Mouse (Mus musculus) G1E (cell line): ENCODE measurements around the gene Prkcd.

Experiments used
- CTCF ChIP-seq: IDR thresholded peaks from 2 replicates; pipeline ENCODE4 v1.5.1; 2012; ENCODE audit warnings: low read depth, low read length, inconsistent platforms, mixed read lengths
- GATA1 ChIP-seq: IDR thresholded peaks from 2 replicates; pipeline ENCODE4 v1.6.1; 2012; ENCODE audit warnings: borderline replicate concordance, low read length, inconsistent platforms, mixed read lengths
- GATA2 ChIP-seq: IDR thresholded peaks from 2 replicates; pipeline ENCODE4 v1.6.1; 2012; ENCODE audit warnings: low read depth, low read length, inconsistent platforms, borderline replicate concordance
- POLR2AphosphoS5 ChIP-seq: IDR thresholded peaks from 2 replicates; pipeline ENCODE4 v1.6.1; 2012; ENCODE audit warnings: low read depth, low read length, inconsistent platforms; ENCODE audit not compliant: insufficient replicate concordance

DNA sequence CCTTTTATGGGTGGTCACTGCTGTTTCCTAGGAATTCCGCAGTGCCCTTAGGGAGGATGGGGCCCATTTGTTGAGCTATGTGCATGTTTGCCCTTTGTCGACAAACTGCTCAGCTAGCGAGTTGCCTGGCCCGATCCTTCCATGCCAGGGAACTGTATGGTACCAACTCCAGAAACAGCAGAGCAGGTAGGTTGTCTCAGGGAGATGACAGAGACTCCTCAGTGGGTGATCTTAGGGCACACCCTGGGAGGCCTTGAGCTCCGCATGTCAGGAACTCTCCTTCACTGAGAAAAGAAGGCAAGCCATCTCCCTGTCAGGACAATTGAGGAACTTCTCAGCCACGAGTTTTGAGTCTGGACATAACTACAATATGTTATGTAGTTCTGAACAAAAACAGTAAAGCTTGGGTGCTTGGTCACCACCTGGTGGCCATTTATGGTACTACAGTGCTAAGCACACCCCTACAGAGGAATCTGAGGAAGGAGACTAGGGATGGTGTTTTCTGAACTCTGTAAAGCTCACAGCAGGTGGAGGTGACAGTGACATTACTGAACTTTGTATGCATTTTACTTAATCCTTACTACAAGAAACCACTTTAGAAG, 51.9 kb downstream of the Prkcd start:
- TF ChIP-seq CTCF, result peak; percentile 94
- TF ChIP-seq GATA1, result no peak
- no peak for TF ChIP-seq GATA2
- no peak for TF ChIP-seq POLR2AphosphoS5
